9 mouse cellular contexts compared by ENCODE assay signal in genomic region chr17:83271509-83271908, GRCm38 (mm10). TPM values are rescaled to one million over a fixed set of nuclear protein-coding genes. Genes with fewer than 3 reads are reported as not detected.
DNase-seq lines count a peak whose midpoint lies in the region; ATAC-seq lines count a peak whose summit lies in the region.
"Had no signal": no experiment of that assay in that cellular context is flagged by ENCODE, and none has a peak within 500 bp of the region (broad histone marks: within the 10 kb centered on the region; RNA-seq: fewer than 3 reads in every experiment).

No protein-coding gene starts in this region.

- WGBS in forebrain, embryonic 11.5 days, result 4% methylated on average over 3 of the region's 3 CpGs
- 2% methylated on average over 3 of the region's 3 CpGs for WGBS in forebrain, embryonic 15.5 days

- no peak for ATAC-seq in forebrain, embryonic 11.5 days (replicated peaks; ENCODE audit: low FRiP score)
- ATAC-seq in forebrain, embryonic 15.5 days (replicated peaks), result no peak
- peak; percentile 42 for ATAC-seq in neutrophil, adult 5-6 weeks (ENCODE audit: extremely low read depth, insufficient number of reproducible peaks, low FRiP score, poor library complexity, severe bottlenecking)

- H3K27ac ChIP-seq in forebrain, embryonic 11.5 days (ENCODE audit: low read depth, low read length), result no peak overlapping the region
- no peak overlapping the region for H3K27ac ChIP-seq in forebrain, embryonic 15.5 days (replicated peaks)
- H3K27ac ChIP-seq: lung, embryonic 15.5 days had no signal

- H3K27me3 ChIP-seq in forebrain, embryonic 11.5 days (ENCODE audit: control insufficient read depth, insufficient read depth, low read length), result peaks cover 2% of the 10 kb centered on the region; the same call in 1 of the 2 replicates
- no peaks in the 10 kb centered on the region for H3K27me3 ChIP-seq in forebrain, embryonic 15.5 days
- H3K27me3 ChIP-seq: lung, embryonic 15.5 days had no signal

- peak; percentile 90 for DNase-seq in forebrain, embryonic 11.5 days (ENCODE audit: low spot score)
- peak; percentile 93 for DNase-seq in NIH3T3 (ENCODE audit: low read depth)
- peak; percentile 75 to 85 for DNase-seq in cerebellum, postnatal 25 days
- DNase-seq in heart, postnatal 14 days, result peak; percentile 89 to 91
- DNase-seq in left cerebral cortex, postnatal 36 days (ENCODE audit: low spot score in 2 of 2), result peak; percentile 63 to 78
- peak; percentile 56 to 61 for DNase-seq in thymus, adult 18-20 months

- peaks cover 2% of the 10 kb centered on the region; the same call in 1 of the 2 replicates for H3K4me1 ChIP-seq in forebrain, embryonic 11.5 days (replicated peaks; ENCODE audit: control insufficient read depth, insufficient read depth, low read length)
- peaks cover 11% of the 10 kb centered on the region for H3K4me1 ChIP-seq in forebrain, embryonic 15.5 days

- H3K36me3 ChIP-seq in forebrain, embryonic 11.5 days (ENCODE audit: control insufficient read depth, insufficient read depth, low read length), result no peaks in the 10 kb centered on the region
- no peaks in the 10 kb centered on the region for H3K36me3 ChIP-seq in forebrain, embryonic 15.5 days
- H3K36me3 ChIP-seq: lung, embryonic 15.5 days had no signal

- intact Hi-C loops in heart, postnatal 14 days (cut with DNase I), result loop anchor here (5.0 kb wide), 7 partner anchors 161 to 581 kb away; partner anchors contain the start of genes Kcng3 and Mta3
- intact Hi-C loops in left cerebral cortex, postnatal 36 days (cut with DNase I), result loop anchor here (5.0 to 10.0 kb wide), 3 partner anchors 166 to 581 kb away; partner anchors contain the start of gene Cox7a2l

- H3K4me3 ChIP-seq in forebrain, embryonic 11.5 days (ENCODE audit: low read depth, low read length), result no peak overlapping the region
- no peak overlapping the region for H3K4me3 ChIP-seq in forebrain, embryonic 15.5 days
- H3K4me3 ChIP-seq: lung, embryonic 15.5 days had no signal

- H3K4me2 ChIP-seq in forebrain, embryonic 11.5 days (ENCODE audit: low read depth, low read length, severe bottlenecking), result no peak overlapping the region
- H3K4me2 ChIP-seq in forebrain, embryonic 15.5 days (replicated peaks), result no peak overlapping the region
- H3K4me2 ChIP-seq: lung, embryonic 15.5 days had no signal

- H3K9ac ChIP-seq in forebrain, embryonic 11.5 days (ENCODE audit: low read length), result no peak overlapping the region
- H3K9ac ChIP-seq in forebrain, embryonic 15.5 days (replicated peaks), result no peak overlapping the region
- H3K9ac ChIP-seq: lung, embryonic 15.5 days had no signal

- H3K9me3 ChIP-seq in forebrain, embryonic 11.5 days (ENCODE audit: control insufficient read depth, low read length), result no peaks in the 10 kb centered on the region
- no peaks in the 10 kb centered on the region for H3K9me3 ChIP-seq in forebrain, embryonic 15.5 days
- H3K9me3 ChIP-seq: lung, embryonic 15.5 days had no signal

RNA-seq across cellular contexts. Expression of gene Pkdcc, which starts 56.4 kb away (rescaled TPM):
- 9.4 and 10.0 TPM in 2 replicates for polyA plus RNA-seq in forebrain, embryonic 11.5 days (2014; fragmentation: Nextera tagmentation; extraction: Ambion mirVana)
- 6.5 and 7.4 TPM in 2 replicates for polyA plus RNA-seq in forebrain, embryonic 15.5 days (2015; fragmentation: Nextera tagmentation; extraction: Ambion mirVana)
- total RNA-seq in heart, postnatal 14 days (2021), result 10 to 100 TPM; 34.7 to 37.8 TPM
- total RNA-seq in left cerebral cortex, postnatal 36 days (2021), result 10 to 100 TPM; 11.7 to 15.7 TPM
- 0.35 and 0.37 TPM in 2 replicates for total RNA-seq in neutrophil, adult 5-6 weeks (2017)
